Mouse (Mus musculus) layer of hippocampus, adult 9-11 months (tissue): ENCODE measurements around the gene Tbx10.

Experiments
- DNase-seq: peaks from one replicate; pipeline ENCODE4 v3.0.0; 2022

The Tbx10 gene

GRCm38 (mm10) chr19:3980309-3980708, 12.2 kb upstream of the Tbx10 start:
- DNase-seq: peak; percentile 85

DNA sequence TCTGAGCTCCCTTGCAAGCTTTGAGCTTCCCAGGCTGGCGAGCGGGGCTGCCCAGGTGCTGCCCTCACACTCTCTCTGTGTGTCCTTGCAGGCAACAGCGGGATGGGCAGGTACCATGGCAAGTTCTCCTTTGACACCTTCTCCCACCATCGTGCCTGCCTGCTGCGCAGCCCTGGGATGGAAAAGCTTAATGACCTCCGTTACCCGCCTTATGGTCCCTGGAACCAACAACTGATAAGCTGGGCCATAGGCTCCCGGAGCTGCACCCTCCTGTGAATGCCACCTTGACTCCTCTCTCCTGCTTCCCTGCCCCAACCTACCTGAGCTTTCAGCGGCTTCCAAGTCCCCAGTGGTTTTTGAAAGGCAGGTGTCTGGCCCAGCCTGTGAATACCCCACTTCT, 11.6 kb upstream of the Tbx10 start:
- DNase-seq: no peak

GRCm38 (mm10) chr19:3983527-3984200, 8.9 kb upstream of the Tbx10 start:
- DNase-seq: peak; percentile 52

- no peak for DNase-seq
Measured at GRCm38 (mm10) chr19:3985261-3985681, 7.3 kb upstream of the Tbx10 start.

- no peak for DNase-seq
Measured at GRCm38 (mm10) chr19:3986334-3986733, 6.2 kb upstream of the Tbx10 start, which contains the start of gene Acy3. TSS of gene Acy3 (plus strand) at chr19:3986570.

DNA sequence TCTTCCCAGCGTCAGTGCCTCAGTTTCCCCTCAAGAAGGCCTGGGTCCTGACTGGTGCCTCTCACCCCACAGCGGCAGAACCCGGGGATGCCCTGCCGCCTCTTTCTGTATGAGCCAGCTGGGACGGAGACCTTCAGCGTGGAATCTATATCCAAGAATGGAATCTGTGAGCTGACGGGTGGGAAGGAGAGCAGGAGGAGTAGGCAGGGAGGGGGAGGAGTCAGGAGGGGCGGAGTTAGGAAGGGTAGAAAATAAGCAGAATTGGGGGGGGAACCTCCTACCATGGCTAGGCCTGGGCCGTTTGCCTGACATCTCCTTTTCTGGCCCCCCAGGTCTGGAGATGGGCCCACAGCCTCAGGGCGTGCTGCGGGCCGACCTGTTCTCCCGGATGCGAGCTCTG, 4.5 kb upstream of the Tbx10 start:
- DNase-seq: no peak

- DNase-seq: no peak
Measured at GRCm38 (mm10) chr19:3988750-3989149, 3.8 kb upstream of the Tbx10 start.

DNA sequence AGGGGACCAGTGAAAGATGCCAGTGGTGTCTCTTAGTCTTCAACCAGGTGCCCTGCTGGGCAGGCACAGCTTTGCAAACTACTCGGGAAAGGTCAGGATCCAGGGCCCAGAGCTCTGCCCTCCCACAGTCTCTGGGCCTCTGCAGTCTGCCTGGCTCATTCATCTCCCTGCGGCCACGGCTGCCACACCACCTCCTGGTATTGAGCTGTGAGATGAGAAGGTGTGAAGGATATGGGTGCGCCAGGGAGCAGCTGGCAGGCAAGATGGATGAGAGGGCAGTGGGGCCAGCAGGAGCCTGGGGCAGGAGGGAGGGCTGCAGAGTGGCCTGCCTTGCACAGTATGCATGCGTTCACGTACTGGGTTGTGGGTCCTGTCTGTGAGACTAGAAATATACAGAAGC, 1.7 kb upstream of the Tbx10 start:
- DNase-seq: no peak

- no peak for DNase-seq
Measured at GRCm38 (mm10) chr19:3991562-3991961, 990 bp upstream of the Tbx10 start.

DNA sequence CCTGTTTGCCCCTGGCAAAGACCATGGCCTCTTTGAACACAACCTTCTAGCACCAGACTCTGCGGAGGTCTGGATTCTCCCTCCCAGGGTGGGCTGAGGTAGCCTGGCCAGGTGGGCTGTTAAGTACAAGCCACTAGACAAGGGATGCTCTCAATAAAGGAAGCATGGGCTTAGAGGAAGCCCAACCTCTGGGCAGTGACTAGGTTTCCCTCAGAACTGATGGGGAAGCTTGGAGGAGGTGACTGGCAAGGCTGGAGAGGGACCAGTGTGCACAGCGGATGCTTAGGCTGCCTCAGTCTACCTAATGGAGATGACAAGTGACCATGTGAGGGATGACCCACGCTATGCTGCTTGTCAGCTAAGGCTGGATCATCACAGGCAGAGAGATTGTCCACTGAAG, 586 bp upstream of the Tbx10 start:
- DNase-seq: no peak

DNA sequence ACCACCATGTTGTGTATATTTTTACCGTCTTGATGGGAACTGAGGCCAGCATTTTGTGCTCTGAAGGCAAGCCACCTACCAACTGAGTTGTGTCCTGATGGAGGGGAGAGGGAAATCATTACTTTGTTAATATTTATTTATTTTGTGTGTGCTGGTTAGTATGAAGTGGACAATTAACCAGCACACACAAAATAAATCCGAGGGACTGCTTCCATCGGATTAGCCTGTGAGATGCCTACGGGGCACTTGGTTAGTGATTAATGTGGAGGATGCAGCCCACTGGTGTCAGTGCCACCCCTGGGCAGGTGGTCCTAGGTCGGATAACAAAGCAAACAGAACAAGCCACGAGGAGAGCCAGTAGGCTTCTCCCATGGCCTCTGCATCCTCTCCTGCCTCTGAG, 2.4 kb downstream of the Tbx10 start:
- DNase-seq: no peak

- DNase-seq: no peak
Measured at GRCm38 (mm10) chr19:3995505-3995904, 3.0 kb downstream of the Tbx10 start.

DNA sequence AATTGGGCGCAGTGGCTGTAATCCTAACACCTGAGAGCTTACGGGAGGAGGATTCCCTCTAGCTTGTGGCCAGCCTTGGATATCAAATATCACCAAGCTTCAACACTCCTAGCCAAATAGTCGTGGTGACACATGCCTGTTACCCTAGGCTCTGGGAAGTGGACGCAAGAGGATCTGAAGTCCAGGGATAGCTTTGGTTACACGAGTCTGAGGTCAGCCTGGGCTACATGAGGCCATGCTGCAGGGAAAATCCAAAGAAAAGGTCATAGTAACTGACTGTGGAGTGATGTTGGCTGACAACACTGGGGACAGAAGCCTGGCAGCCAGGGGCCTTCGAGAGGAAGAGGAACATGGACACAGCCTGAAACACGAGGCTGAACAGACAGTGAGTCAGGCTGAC, 3.6 kb downstream of the Tbx10 start:
- no peak for DNase-seq

- no peak for DNase-seq
Measured at GRCm38 (mm10) chr19:3996747-3997146, 4.2 kb downstream of the Tbx10 start.

- no peak for DNase-seq
Measured at GRCm38 (mm10) chr19:3997231-3997630, 4.7 kb downstream of the Tbx10 start.

- DNase-seq: no peak
Measured at GRCm38 (mm10) chr19:3998335-3998734, 5.8 kb downstream of the Tbx10 start.

DNA sequence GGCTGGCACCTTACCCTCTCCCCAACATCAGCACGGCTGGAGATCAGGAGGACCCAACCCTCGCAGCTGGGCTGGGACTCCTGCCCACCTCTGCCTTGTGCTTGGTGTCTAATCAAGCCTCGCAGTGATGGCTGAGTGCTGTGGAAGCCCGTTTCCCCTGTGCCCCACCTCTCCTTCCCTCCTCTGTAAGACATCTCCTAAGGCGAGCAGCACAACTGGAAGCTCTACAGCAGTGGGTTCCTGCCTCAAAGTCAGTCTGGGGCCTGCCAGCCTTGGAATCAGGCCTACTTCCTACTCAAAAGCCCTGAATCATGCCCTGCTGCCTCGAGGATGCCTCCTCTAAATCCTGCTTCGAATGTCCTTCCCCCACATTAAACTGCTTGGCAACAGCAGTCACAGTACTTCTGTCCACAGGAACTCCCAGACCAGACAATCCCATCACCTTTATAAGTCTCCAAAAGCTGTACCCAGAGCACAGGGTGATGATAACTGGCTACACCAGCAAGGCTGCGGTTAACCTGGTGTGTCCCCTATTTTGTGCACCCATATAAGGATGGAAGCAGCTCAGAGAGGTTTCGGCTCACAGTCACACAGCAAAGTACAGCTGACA, 6.7 kb downstream of the Tbx10 start:
- DNase-seq: no peak

GRCm38 (mm10) chr19:4000119-4000900, 7.8 kb downstream of the Tbx10 start, which contains the start of the genes Nudt8 and Gm49405:
TSS of gene Nudt8 (plus strand) at chr19:4000580.
TSS of gene Gm49405 (plus strand) at chr19:4000626.
- DNase-seq: peak; percentile 98

DNA sequence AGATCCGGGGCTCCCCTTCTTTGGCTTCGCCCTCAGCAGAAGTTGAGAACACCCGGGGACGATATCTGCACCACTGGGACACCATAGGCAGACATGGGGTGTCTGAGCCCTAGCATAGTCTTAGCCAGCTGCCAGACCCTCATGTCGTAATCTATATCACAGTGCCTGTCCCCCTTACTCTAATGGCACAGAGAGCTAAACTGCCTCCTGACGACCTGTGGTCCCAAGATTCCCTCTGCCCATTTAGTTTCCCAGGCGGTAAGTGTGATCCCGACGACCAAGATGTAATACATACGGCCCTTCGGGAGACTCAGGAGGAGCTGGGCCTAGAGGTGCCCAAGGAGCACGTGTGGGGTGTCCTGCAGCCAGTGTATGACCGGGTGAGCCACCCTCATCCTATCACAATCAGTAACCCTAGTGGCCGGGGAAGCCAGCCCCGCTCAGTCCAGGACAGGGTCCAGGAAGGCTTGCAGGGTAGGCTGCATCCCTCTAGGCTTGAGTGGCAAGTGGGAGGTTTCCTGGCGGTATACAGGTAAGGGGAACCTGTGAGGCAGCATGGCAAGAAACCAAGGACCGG, 8.5 kb downstream of the Tbx10 start:
- no peak for DNase-seq

GRCm38 (mm10) chr19:4001752-4002151, 9.2 kb downstream of the Tbx10 start:
- no peak for DNase-seq

DNA sequence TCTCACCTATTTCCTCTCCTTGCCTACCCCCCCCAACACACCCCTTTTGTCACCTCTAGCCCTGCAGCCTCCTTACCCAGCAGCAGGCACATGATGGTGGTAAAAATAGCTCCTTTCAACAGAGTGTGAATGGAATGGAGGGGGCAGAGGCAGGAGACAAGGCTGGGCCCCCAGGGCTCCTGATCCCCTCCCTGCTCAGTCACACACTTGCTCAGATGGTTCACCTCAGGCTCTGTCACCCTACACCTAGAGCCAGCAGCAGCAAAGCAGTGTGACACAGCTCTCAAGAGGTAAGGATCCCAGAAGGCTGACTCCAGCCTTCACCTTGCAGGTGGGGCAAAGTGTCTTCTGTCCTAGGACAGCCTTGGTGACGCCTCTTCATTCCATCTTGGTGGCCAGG, 10.6 kb downstream of the Tbx10 start, which contains the start of gene Doc2g:
Gene Doc2g, plus strand, starts transcription at position 202 of the 400 bp plus-strand sequence.
- DNase-seq: no peak

- DNase-seq: no peak
Measured at GRCm38 (mm10) chr19:4003641-4004040, 11.1 kb downstream of the Tbx10 start.

DNA sequence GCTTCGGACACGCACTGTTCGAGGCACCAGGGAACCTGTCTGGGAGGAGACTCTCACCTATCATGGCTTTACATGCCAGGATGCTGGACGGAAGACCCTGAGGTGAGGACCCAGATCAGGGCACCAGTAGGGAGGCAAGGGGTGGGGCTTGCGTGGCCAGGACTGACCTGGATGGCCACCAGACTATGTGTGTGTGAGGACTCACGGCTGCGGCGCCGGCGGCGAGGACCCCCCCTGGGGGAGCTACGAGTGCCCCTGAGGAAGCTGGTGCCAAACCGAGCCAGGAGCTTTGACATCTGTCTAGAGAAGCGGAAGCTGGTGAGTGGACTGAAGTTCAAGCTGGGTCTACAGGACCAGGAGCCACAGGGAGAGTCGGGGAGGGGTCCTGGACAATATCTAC, 11.8 kb downstream of the Tbx10 start:
- DNase-seq: no peak
